Mouse (Mus musculus) testis, postnatal 14 days (tissue): ENCODE measurements around the gene Atp2b4.
"Not testable (repeated sequence)": the region's sequence is repeated elsewhere in the genome, so short reads cannot be mapped to it uniquely, and the experiment has no call there.

ENCODE experiments used
- DNase-seq: peaks from one replicate; pipeline ENCODE4 v3.0.0; 2021; ENCODE audit warnings: low spot score

Atp2b4 gene

GRCm38 (mm10) chr1:133694301-133694700, 106.5 kb downstream of the Atp2b4 start:
- DNase-seq, result no peak

- no peak for DNase-seq
Measured at GRCm38 (mm10) chr1:133693536-133694114, 107.2 kb downstream of the Atp2b4 start.

GRCm38 (mm10) chr1:133692195-133692594, 108.6 kb downstream of the Atp2b4 start:
- DNase-seq, result no peak

- DNase-seq, result no peak
Measured at GRCm38 (mm10) chr1:133691046-133691445, 109.8 kb downstream of the Atp2b4 start.

- DNase-seq, result no peak
Measured at GRCm38 (mm10) chr1:133689897-133690296, 110.9 kb downstream of the Atp2b4 start, which contains the start of gene Lax1. Lax1 (minus strand) TSS chr1:133690108.

- DNase-seq, result no peak
Measured at GRCm38 (mm10) chr1:133688301-133688700, 112.5 kb downstream of the Atp2b4 start.

GRCm38 (mm10) chr1:133685749-133686519, 114.9 kb downstream of the Atp2b4 start:
- peak; percentile 42 for DNase-seq

GRCm38 (mm10) chr1:133671801-133672200, 129.0 kb downstream of the Atp2b4 start:
- no peak for DNase-seq

GRCm38 (mm10) chr1:133671266-133671665, 129.6 kb downstream of the Atp2b4 start:
- no peak for DNase-seq

- no peak for DNase-seq
Measured at GRCm38 (mm10) chr1:133670776-133671175, 130.1 kb downstream of the Atp2b4 start.

- no peak for DNase-seq
Measured at GRCm38 (mm10) chr1:133670190-133670589, 130.7 kb downstream of the Atp2b4 start.

GRCm38 (mm10) chr1:133668618-133669017, 132.2 kb downstream of the Atp2b4 start:
- no peak for DNase-seq

GRCm38 (mm10) chr1:133667721-133668120, 133.1 kb downstream of the Atp2b4 start:
- no peak for DNase-seq

GRCm38 (mm10) chr1:133665713-133666112, 135.1 kb downstream of the Atp2b4 start:
- not testable (repeated sequence) for DNase-seq

- no peak for DNase-seq
Measured at GRCm38 (mm10) chr1:133664203-133664970, 136.5 kb downstream of the Atp2b4 start.

GRCm38 (mm10) chr1:133663427-133663826, 137.4 kb downstream of the Atp2b4 start:
- no peak for DNase-seq

GRCm38 (mm10) chr1:133662941-133663340, 137.9 kb downstream of the Atp2b4 start:
- DNase-seq, result no peak

GRCm38 (mm10) chr1:133661203-133661933, 139.5 kb downstream of the Atp2b4 start, which contains the start of gene Gm38394:
Gm38394 (minus strand) TSS chr1:133661318.
- DNase-seq, result peak; percentile 94

- peak; percentile 90 for DNase-seq
Measured at GRCm38 (mm10) chr1:133660466-133661202, 140.2 kb downstream of the Atp2b4 start, which contains the start of gene Zbed6. Zbed6 (minus strand) TSS chr1:133660885.

GRCm38 (mm10) chr1:133658878-133659277, 142.0 kb downstream of the Atp2b4 start:
- no peak for DNase-seq

GRCm38 (mm10) chr1:133656811-133657210, 144.0 kb downstream of the Atp2b4 start:
- DNase-seq, result no peak
